Mouse (Mus musculus): ENCODE measurements around the gene B4galt5. TPM values are rescaled to one million over a fixed set of nuclear protein-coding genes. Genes with fewer than 3 reads are reported as not detected.

The B4galt5 gene
- total and polyA plus RNA-seq, 3 experiments = 12.5 to 17.6 (median 13.5) TPM

DNA sequence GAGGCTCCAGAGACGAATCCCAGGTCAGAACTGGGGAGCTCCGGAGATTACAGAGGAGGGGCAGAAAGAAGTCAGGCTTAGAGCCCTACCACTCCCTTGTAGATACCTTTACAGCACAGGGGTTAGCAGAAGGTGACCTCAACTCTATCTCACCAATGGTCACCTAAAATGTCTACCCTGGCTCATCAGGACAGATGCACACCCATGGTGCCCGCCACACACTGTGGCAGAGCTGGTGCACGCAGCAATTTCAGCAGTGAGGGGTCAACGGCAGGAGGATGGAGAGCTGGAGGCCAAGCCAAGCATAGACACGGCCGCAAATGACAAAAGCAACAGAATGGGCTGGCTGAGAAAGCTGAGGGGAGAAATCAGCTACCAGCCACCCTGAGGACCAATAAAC, 47.4 kb downstream of the B4galt5 start:
- Histone ChIP-seq H3K4me3 (replicated peaks in 1 of 3; ENCODE audit: low read depth in 2 of 3, low read length in 2 of 3, poor library complexity in 1 of 3) (no peak overlapping the region), H3K36me3 (replicated peaks in 1 of 2; ENCODE audit: control insufficient read depth in 1 of 2, insufficient read depth in 1 of 2, low read length in 1 of 2) (peaks cover 75 to 95% of the 10 kb centered on the region in 2 experiments), H3K27me3 (replicated peaks) (no peaks in the 10 kb centered on the region), H3K27ac (ENCODE audit: insufficient read depth, low read depth) (no peak overlapping the region), H3K9me3 (replicated peaks; ENCODE audit: low read length) (no peaks in the 10 kb centered on the region), H3K4me2 (ENCODE audit: insufficient read depth, low read depth, poor library complexity, severe bottlenecking) (no peak overlapping the region), H3K4me1 (ENCODE audit: control insufficient read depth in 1 of 2, insufficient read depth in 2 of 2) (peaks cover 0 to under 1% of the 10 kb centered on the region in 2 experiments; a peak in 1 of 4 replicates), H3K79me2 (replicated peaks; ENCODE audit: control insufficient read depth, extremely low read depth, insufficient read depth, poor library complexity, severe bottlenecking) (no peaks in the 10 kb centered on the region), H3K9ac (ENCODE audit: insufficient read depth, low read depth) (no peak overlapping the region)
- dilution Hi-C loops (cut with MboI; ENCODE audit: extremely low pct_ligation_motif_present, extremely low pct_unique_long_range_greater_than_20kb, low sequenced_read_pairs) = no loop called here
- DNase-seq (ENCODE audit: extremely low read depth) = no peak
- TF ChIP-seq ETS1 (conservative IDR thresholded peaks at IDR 0.05; ENCODE audit: low read depth, low read length) (no peak), CTCF (conservative IDR thresholded peaks at IDR 0.05 in 1 of 2, IDR thresholded peaks at IDR 0.05 in 1 of 2; ENCODE audit: low read depth in 2 of 2, low read length in 2 of 2) (no peak), NRF1 (IDR thresholded peaks at IDR 0.05; ENCODE audit: low read depth, low read length) (no peak), JUND (conservative IDR thresholded peaks at IDR 0.05; ENCODE audit: low read depth, low read length) (no peak), RAD21 (IDR thresholded peaks at IDR 0.05; ENCODE audit: low read depth, low read length) (no peak), ZC3H11A (IDR thresholded peaks at IDR 0.05; ENCODE audit: low read depth, low read length) (no peak)
- in situ Hi-C loops (cut with MboI; ENCODE audit: low pct_ligation_motif_present, low pct_unique_long_range_greater_than_20kb, low sequenced_read_pairs) = no loop called here

DNA sequence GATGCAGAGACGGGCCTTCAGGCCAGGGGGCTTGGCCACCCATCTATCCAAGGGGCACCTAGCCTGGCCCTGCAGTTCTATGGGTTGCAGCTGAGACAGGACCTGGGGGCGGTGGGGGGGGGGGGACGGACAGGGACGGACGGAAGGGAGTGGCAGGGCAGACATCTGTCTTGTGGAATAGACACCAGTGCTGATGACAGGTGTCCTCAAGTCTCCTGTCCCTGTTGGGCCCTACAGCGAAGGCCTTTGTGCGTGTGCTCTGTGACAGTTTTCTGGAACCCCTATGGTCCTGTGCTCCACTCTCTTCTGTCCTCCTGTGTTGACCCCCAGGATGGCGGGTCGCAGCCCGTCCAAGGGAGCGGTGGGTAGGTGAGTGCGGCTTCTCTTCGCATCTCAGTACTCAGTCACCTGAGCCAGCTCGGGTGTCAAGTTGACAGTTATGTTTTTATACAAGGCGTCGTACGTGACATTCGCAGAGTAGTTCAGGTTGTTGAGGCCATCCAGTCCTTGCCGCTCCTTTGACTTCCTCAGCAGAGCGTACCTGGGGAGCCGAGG, 48.0 kb downstream of the B4galt5 start:
- dilution Hi-C loops (cut with MboI; ENCODE audit: extremely low pct_ligation_motif_present, extremely low pct_unique_long_range_greater_than_20kb, low sequenced_read_pairs) = no loop called here
- H3K27me3 ChIP-seq (replicated peaks) = no peaks in the 10 kb centered on the region
- peaks cover 0 to 6% of the 10 kb centered on the region in 2 experiments; a peak in 2 of 4 replicates for H3K4me1 ChIP-seq (ENCODE audit: control insufficient read depth in 1 of 2, insufficient read depth in 2 of 2)
- H3K79me2 ChIP-seq (replicated peaks; ENCODE audit: control insufficient read depth, extremely low read depth, insufficient read depth, poor library complexity, severe bottlenecking) = no peaks in the 10 kb centered on the region
- in situ Hi-C loops (cut with MboI; ENCODE audit: low pct_ligation_motif_present, low pct_unique_long_range_greater_than_20kb, low sequenced_read_pairs) = no loop called here
- no peak overlapping the region for H3K27ac ChIP-seq (ENCODE audit: insufficient read depth, low read depth)
- no peaks in the 10 kb centered on the region for H3K9me3 ChIP-seq (replicated peaks; ENCODE audit: low read length)
- no peak overlapping the region for H3K4me2 ChIP-seq (ENCODE audit: insufficient read depth, low read depth, poor library complexity, severe bottlenecking)
- TF ChIP-seq RCOR1 (conservative IDR thresholded peaks at IDR 0.05; ENCODE audit: low read depth, low read length) (no peak), E2F4 (IDR thresholded peaks at IDR 0.05; ENCODE audit: insufficient replicate concordance, low read depth, low read length) (no peak), MAX (IDR thresholded peaks at IDR 0.05; ENCODE audit: low read length) (no peak), EP300 (IDR thresholded peaks at IDR 0.05; ENCODE audit: low read length) (no peak), ETS1 (conservative IDR thresholded peaks at IDR 0.05; ENCODE audit: low read depth, low read length) (no peak), NRF1 (IDR thresholded peaks at IDR 0.05; ENCODE audit: low read depth, low read length) (no peak), ZNF384 (IDR thresholded peaks at IDR 0.05; ENCODE audit: low read depth, low read length) (no peak), SIN3A (IDR thresholded peaks at IDR 0.05; ENCODE audit: low read length) (no peak), POLR2AphosphoS2 (IDR thresholded peaks at IDR 0.05; ENCODE audit: low read depth, low read length) (no peak), MYC (IDR thresholded peaks at IDR 0.05; ENCODE audit: low read depth, low read length) (no peak)
- H3K36me3 ChIP-seq (replicated peaks in 1 of 2; ENCODE audit: control insufficient read depth in 1 of 2, insufficient read depth in 1 of 2, low read length in 1 of 2) = peaks cover 69 to 92% of the 10 kb centered on the region in 2 experiments
- DNase-seq (ENCODE audit: extremely low read depth) = no peak
- H3K9ac ChIP-seq (ENCODE audit: insufficient read depth, low read depth) = no peak overlapping the region
- no peak overlapping the region for H3K4me3 ChIP-seq (replicated peaks in 1 of 3; ENCODE audit: low read depth in 2 of 3, low read length in 2 of 3, poor library complexity in 1 of 3)
